Mouse (Mus musculus): ENCODE results near the gene Babam2.

DNA sequence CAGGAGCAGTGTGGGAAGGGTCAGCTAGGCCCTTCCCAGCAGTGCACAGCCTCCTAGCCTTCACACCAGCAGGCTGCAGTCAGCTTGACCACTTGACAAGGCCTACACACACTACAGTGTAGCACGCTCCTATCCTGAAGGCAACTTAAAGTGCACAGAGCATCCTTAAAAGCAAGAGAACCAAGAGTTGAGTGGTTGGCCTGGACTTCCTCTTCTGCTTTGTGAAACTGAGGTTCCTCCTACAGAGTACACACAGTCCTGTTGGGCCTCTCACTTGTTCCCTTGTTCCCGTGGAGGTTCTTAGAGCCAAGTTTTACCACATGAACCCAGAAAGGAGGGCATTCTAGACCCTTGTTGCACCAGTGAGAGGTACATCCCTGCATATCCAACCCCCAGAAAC is 388.1 kb downstream of the Babam2 start:
- no peak for TF ChIP-seq CTCF (IDR thresholded peaks at IDR 0.05; ENCODE audit: borderline replicate concordance, extremely low read depth, insufficient read depth, insufficient read length)
- TF ChIP-seq POLR2A (IDR thresholded peaks at IDR 0.05; ENCODE audit: borderline replicate concordance, extremely low read depth, insufficient read depth, insufficient read length, poor library complexity, severe bottlenecking) = no peak

Measured in brain, embryonic 14.5 days (tissue).